Mouse (Mus musculus) forebrain, postnatal 0 days (tissue): ENCODE measurements around the gene Gm48551. TPM values are rescaled to one million over a fixed set of nuclear protein-coding genes. Genes with fewer than 3 reads are reported as not detected.

Experiments used
- ATAC-seq: fragments of 200-750 bp; cut with Nextera tagmentation; 2 replicates; pipeline ENCODE4 v1.8.0; 2017; ENCODE audit warnings: mild to moderate bottlenecking, moderate library complexity
- DNase-seq: peaks from one replicate; pipeline ENCODE4 v3.0.0-alpha.2; 2015
- H3K27ac ChIP-seq: fragments of 300-500 bp; sonication (generic); 2 replicates; pipeline ENCODE4 v1.5.1; 2014; ENCODE audit warnings: low read depth, mild to moderate bottlenecking, antibody characterized with exemption, low read length, moderate library complexity, mixed read lengths
- H3K27me3 ChIP-seq: fragments of 300-500 bp; sonication (generic); 2 replicates; pipeline ENCODE4 v1.6.1; 2014; ENCODE audit warnings: mild to moderate bottlenecking, low read length, mixed read lengths; ENCODE audit not compliant: insufficient read depth
- H3K36me3 ChIP-seq: fragments of 300-500 bp; sonication (generic); 2 replicates; pipeline ENCODE4 v1.6.1; 2014; ENCODE audit warnings: mild to moderate bottlenecking, moderate library complexity; ENCODE audit not compliant: insufficient read depth
- H3K4me1 ChIP-seq: fragments of 300-500 bp; sonication (generic); 2 replicates; pipeline ENCODE4 v1.6.1; 2014; ENCODE audit warnings: antibody characterized with exemption; ENCODE audit not compliant: insufficient read depth
- H3K4me2 ChIP-seq: fragments of 300-500 bp; sonication (generic); 2 replicates; pipeline ENCODE4 v1.6.1; 2014; ENCODE audit warnings: low read depth, mild to moderate bottlenecking, moderate library complexity
- H3K4me3 ChIP-seq: fragments of 300-500 bp; sonication (generic); 2 replicates; pipeline ENCODE4 v1.5.1; 2014; ENCODE audit warnings: low read depth, low read length, mixed read lengths
- H3K9ac ChIP-seq: fragments of 300-500 bp; sonication (generic); 2 replicates; pipeline ENCODE4 v1.6.1; 2014; ENCODE audit warnings: mild to moderate bottlenecking
- H3K9me3 ChIP-seq: fragments of 300-500 bp; sonication (generic); 2 replicates; pipeline ENCODE4 v1.6.1; 2016; ENCODE audit warnings: low read length
- CTCF ChIP-seq: sonication (generic); IDR thresholded peaks from 2 replicates; pipeline ENCODE4 v1.5.1; 2016; ENCODE audit warnings: antibody characterized with exemption, control low read depth, low read depth
- WGBS: fragments of 180-500 bp; shearing (Covaris S2); extraction: QIAGEN DNeasy Blood & Tissue Kit; methylation state at CpG from one replicate; pipeline ENCODE4 v1.1.7; 2014; 5-methylcytosine and 5-hydroxymethylcytosine counted together
- polyA plus RNA-seq: library from polyadenylated mRNA; unstranded; fragments of >200 nt; fragmentation: Nextera tagmentation; extraction: Ambion mirVana; gene quantifications from 2 replicates; pipeline ENCODE4 v1.2.1, GENCODE M21; 2015
- total RNA-seq: library from RNA; depleted of rRNA; stranded (reverse); fragments of >200 nt; gene quantifications from 2 replicates; pipeline ENCODE4 v1.2.3, GENCODE M21; 2014

Gene Gm48551
- total and polyA plus RNA-seq, 2 experiments from 2014 or later = 2.5 to 5.0 TPM

DNA sequence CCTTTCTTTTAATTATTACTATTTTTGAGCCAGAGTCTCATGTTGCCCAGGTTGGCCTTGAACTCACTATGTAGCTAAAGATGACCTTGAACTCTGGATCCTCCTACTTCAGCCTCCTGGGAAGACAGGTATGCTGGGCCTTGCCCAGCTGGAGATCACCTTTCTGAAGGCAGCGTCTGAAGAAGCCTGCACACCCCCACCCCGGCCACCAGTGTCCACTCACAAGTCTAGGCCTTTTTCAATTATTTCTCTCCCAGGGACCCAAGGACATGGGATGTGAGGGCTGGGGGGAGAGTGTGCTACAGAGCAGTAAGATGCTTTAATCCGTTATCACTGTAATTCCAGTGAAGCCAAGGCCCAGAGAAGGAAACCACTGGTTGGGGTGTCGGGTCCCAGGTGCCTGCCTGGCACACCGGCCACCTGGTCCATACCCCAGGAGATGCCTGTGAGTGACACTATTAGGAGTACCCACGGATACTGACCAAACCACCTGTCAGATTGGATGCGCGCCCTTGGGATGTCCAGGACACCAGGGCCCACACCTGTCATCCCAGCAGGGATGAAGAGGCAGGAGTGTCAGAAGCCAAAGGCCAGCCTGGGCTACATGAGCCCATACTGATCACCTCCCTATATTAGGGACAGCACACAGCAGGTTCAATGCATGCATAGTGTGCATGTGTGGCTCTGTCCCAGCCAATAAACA, 43.7 kb downstream of the Gm48551 start:
- Histone ChIP-seq H3K4me3 (no peak overlapping the region), H3K27ac (no peak overlapping the region), H3K27me3 (no peaks in the 10 kb centered on the region), H3K9ac (no peak overlapping the region), H3K4me2 (no peak overlapping the region), H3K36me3 (no peaks in the 10 kb centered on the region), H3K9me3 (no peaks in the 10 kb centered on the region), H3K4me1 (peaks cover 5% of the 10 kb centered on the region; the same call in 1 of the 2 replicates)
- DNase-seq (no peak), ATAC-seq (no peak)
- 79% methylated on average over 8 of the region's 8 CpGs for WGBS
- no peak for TF ChIP-seq CTCF

DNA sequence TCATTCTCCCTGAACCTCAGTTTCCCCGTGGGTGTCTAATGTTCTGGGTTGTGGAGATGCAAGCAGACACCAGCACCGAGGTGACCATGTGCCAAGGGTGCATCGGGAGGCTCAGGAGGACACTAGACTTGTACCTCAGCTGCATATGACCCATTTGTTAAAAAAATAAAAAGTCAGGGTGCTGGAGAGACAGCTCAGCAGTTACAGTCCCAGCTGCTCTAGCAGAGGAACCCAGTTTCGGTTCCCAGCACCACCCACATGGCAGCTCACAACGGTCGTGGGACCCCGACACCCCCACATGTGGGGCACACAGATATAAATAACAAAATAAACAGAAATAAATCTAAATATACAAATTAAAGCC, 44.2 kb downstream of the Gm48551 start:
- Histone ChIP-seq H3K27ac (no peak overlapping the region), H3K4me2 (no peak overlapping the region), H3K9ac (no peak overlapping the region), H3K4me3 (no peak overlapping the region), H3K4me1 (peaks cover 11% of the 10 kb centered on the region; the same call in 1 of the 2 replicates), H3K27me3 (no peaks in the 10 kb centered on the region), H3K9me3 (no peaks in the 10 kb centered on the region), H3K36me3 (no peaks in the 10 kb centered on the region)
- DNase-seq (no peak), ATAC-seq (no peak)
- no peak for TF ChIP-seq CTCF
- WGBS = 91% methylated on average over 7 of the region's 7 CpGs

DNA sequence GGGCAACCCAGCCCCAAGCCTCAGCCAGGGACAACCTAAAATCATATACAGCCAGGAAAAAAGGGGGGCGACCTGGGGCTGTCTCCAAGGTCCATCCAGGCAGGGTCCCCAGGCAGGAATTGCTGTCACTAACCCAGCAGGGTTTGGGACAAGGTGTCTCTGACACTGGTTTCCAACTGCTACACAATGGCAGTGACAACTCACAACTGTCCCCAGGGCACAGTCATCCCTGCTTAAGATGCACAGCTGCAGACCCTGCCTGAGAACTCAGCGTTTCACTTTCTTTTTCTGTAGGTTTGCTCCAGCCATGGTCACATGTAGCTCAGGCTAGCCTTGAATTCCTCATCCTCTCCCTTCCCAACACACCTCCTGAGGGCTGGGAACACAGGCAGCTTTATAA, 44.8 kb downstream of the Gm48551 start:
- no peak for TF ChIP-seq CTCF
- Histone ChIP-seq H3K27ac (no peak overlapping the region), H3K36me3 (no peaks in the 10 kb centered on the region), H3K9me3 (no peaks in the 10 kb centered on the region), H3K4me2 (no peak overlapping the region), H3K4me1 (peaks cover 12% of the 10 kb centered on the region; the same call in 1 of the 2 replicates), H3K9ac (no peak overlapping the region), H3K27me3 (no peaks in the 10 kb centered on the region), H3K4me3 (no peak overlapping the region)
- ATAC-seq (no peak), DNase-seq (no peak)
- 27% methylated on average over 2 of the region's 2 CpGs for WGBS

DNA sequence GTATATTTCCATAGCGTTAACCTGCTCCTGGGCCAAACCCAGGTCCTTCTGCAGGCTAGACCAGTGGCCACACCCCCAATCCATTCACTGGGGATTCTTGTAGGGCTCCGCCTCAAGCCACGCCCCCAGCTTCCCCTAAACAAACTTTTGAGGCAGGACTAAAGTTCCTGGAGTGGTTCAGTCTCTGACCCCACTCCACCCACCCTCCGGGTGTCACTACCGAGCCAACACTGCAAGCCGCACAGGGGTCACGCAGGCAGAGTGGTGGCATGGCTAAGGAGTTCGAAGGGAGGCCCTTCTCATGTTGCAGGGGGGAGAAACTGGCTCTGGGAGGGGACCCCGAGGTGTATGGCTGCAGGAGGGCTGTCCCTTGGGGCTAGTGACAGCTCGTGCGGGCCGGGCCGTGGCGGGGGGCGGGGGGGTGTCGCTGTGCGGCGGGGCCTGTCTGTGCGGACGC, 45.4 kb downstream of the Gm48551 start:
- H3K9ac ChIP-seq = peak overlapping the region; percentile 81
- no peaks in the 10 kb centered on the region for H3K36me3 ChIP-seq
- DNase-seq (peak; percentile 57), ATAC-seq (no peak)
- H3K4me3 ChIP-seq = peak overlapping the region; percentile 81
- H3K9me3 ChIP-seq = no peaks in the 10 kb centered on the region
- no peaks in the 10 kb centered on the region for H3K27me3 ChIP-seq
- peaks cover 12% of the 10 kb centered on the region; the same call in 1 of the 2 replicates for H3K4me1 ChIP-seq
- peak overlapping the region; percentile 80 for H3K4me2 ChIP-seq
- TF ChIP-seq CTCF = no peak
- peak overlapping the region; percentile 94 for H3K27ac ChIP-seq
- WGBS = 1% methylated on average over 15 of the region's 20 CpGs

DNA sequence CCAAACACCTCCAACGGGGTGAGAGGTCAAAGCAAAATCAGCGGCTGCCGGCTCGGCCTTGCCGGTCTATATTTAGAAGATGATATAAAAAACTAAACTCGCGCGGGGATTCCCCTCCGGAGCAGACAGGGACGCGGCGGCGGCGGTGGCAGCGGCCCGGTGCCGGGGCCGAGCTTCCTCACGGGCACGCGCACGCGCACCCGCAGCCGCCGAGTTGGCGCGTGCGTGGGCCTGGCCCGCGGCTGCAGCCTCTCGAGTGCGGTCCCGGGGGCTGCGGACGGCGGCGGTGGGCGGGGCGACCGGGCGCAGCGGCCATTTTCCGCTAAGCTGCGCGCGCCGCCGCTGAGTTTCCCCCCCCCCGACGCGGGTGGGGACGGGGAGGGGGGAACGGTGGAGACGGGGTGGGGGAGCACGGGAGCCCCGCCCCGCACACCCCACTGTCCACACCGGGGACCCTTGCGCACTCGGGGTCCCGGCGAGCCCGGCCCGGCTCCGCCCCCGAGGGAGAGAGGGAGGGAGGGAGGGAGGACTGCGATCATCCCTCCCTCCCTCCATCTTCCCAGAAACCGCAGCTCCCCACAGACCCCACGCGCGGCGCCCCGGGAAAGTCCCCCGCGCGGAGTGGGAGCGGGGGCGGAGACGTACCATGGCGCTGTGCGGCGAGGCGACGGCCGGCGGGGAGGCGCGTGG, 46.0 kb downstream of the Gm48551 start:
- peak; percentile 88 for DNase-seq
- peak overlapping the region; percentile 94 for H3K27ac ChIP-seq
- peak overlapping the region; percentile 80 for H3K4me2 ChIP-seq
- no peaks in the 10 kb centered on the region for H3K27me3 ChIP-seq
- peaks cover 12% of the 10 kb centered on the region; the same call in 1 of the 2 replicates for H3K4me1 ChIP-seq
- H3K9ac ChIP-seq = peak overlapping the region; percentile 81
- peak; percentile 30 for ATAC-seq
- peak overlapping the region; percentile 81 for H3K4me3 ChIP-seq
- 9% methylated on average over 45 of the region's 89 CpGs for WGBS
- no peak for TF ChIP-seq CTCF
- H3K9me3 ChIP-seq = no peaks in the 10 kb centered on the region
- H3K36me3 ChIP-seq = no peaks in the 10 kb centered on the region

DNA sequence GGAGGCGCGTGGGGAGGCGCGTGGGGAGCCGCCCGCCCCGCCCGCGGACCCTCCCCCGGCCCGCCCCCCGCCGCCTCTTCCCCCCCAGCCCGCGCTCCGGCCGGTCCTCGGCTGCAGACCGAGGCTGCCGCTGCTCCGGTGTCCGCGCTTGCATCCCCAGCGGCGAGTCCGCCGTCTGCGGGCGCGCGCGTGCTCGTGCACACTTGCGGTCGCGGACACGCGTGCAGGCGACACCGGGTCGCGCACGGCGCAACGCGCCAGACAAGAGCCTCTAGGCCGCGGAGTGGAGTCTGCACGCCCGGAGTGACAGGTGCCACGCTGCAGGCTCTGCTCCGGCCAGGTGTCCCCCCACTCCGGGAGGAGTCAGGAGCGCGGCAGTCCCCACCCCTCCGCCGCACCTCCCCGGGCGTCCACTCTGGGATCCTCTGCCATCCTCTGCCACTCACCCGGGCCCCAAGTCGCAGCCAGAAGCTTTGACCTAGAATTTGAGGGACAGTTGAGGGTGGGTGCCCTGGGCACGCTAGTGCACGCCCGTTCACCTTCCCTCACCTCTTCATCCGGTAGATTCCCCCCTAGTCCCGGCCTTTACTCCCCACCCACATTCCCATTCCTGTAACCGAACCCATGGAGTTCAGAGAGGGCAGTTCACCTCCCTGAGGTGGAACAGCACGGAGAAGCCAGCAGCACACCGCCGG, 46.7 kb downstream of the Gm48551 start:
- peaks cover 12% of the 10 kb centered on the region; the same call in 1 of the 2 replicates for H3K4me1 ChIP-seq
- peak; percentile 13 for ATAC-seq

More for the DNA sequence above, 46.7 kb downstream of the Gm48551 start:
- Histone ChIP-seq H3K27ac (peak overlapping the region; percentile 94), H3K36me3 (no peaks in the 10 kb centered on the region), H3K27me3 (no peaks in the 10 kb centered on the region), H3K9me3 (no peaks in the 10 kb centered on the region), H3K4me3 (peak overlapping the region; percentile 81), H3K4me2 (peak overlapping the region; percentile 80), H3K9ac (peak overlapping the region; percentile 81)
- 3% methylated on average over 33 of the region's 70 CpGs for WGBS
- DNase-seq = peak; percentile 79
- no peak for TF ChIP-seq CTCF
